Mouse (Mus musculus): ENCODE data around the gene Cyp8b1.

Gene Cyp8b1

DNA sequence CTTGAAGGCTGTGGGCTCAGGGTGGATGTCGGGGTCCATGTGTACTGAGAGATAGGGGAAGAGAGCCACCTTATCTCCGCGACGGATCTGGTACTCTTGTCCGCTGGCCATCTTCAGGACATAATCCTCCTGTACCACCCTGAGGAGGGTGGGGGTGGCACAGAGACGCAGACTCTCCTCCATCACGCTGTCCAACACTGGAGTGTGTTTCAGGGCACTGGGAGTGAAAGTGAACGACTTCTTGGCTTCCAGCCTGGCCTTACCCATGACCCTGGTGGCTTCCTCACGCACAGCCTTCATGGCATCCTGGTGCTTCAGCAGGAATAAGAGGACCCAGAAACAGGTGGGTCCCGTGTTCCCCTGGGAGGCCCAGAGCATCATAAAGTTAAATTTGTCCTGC lies 1.0 kb downstream of the Cyp8b1 start:
- DNase-seq (ENCODE audit: low spot score in 2 of 2), result no peak

DNA sequence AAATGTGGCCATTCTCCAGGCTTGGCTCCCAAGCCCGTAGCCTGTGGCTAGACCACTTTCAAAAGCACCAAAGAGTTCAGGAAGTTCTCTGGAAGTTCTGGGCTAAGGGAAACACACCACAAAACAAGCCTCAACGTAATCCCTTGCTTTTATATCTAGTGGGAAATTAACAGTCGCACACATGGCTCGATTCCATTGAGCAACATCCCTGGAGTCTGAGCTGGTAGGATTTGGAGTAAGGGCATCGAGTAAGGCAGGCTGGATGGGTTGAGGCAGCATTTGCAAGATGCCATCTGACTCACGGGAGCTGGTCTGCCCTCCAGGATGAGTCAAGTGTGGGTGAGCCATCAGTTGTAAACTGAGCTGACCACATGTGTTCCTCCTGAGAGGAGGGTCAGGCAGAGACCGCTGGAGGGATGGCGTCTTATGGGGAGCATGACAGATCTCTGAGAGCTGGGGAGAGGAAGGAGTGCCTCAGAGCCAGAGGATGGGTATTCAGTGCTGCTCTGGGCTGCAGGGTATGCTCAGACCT lies 1.8 kb downstream of the Cyp8b1 start:
- no peak for DNase-seq (ENCODE audit: low spot score in 2 of 2)

DNA sequence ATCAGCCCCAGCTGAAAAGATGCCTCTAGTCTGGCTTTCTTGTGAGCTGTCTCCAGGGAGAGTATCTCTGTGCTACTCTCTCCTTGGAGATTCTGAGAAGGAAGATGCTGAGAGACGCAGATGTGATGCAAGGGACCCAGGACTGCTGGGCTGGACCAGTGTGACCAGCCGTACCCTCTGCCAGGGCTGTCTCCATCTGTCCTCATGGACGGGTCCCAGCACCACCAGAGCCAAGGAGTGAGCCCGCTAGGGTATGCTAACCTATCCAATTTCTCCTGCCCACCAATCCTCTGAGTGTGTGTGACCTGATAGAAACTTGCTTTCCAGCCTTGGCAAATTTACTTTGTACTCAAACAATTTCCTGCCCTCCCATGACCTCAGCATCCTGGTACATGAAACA lies 3.3 kb downstream of the Cyp8b1 start:
- DNase-seq (ENCODE audit: low spot score in 2 of 2), result no peak

DNA sequence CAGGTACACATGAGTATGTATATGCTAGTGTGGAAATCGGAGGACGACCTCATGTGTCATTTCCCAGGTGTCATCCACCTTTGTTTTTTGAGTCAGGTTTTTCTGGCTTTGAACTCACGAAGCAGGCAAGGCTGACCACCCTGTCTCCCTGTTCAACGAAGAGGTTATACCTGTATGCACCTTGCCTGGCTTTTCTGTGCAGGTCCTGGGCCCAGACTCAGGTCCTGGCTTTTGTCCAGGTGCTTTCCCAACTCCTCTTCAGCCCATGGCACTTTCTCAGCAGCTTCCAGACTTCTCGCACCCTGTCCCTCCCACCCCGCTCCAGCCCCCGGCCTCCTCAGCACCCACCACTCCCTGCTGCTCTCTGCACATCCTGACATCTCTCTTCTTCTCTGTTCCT lies 4.9 kb downstream of the Cyp8b1 start:
- DNase-seq (ENCODE audit: low spot score in 2 of 2), result no peak

DNA sequence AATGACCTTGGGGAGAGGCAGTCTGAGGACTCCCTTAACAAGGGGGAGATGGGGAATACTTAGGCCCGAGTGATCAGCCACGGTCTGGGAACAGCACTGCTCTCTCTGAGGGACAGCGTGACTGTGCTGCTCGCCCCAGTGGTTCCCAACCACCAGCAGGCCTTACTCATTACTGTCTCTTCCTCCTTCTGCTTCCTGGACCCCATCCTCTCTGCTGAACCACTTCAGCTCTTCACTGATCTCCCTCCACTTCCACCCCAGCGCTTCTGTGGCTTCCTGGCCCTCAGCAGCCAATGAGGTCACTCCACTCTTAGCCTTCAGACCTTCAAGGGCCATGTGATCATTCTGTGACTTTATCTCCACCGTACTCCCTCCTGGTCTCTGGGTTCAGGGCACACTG lies 6.5 kb downstream of the Cyp8b1 start:
- no peak for DNase-seq (ENCODE audit: low spot score in 2 of 2)

DNA sequence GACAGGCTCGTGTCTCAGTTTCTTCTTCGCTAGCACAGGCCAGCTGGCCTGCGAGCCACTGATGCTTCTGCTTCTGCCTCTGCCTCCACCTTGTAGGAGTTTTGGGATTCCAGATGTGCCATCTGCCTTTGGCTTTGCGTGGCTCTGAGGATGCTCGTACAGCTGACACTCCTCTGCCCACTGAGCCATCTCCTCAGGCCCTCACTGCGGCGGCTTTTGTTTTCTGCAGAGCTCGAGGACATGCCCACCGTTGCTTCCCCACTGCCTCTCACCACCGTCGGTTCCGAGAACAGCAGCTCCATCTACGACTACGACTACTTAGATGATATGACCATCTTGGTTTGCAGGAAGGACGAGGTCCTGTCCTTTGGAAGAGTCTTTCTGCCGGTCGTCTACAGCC lies 7.8 kb downstream of the Cyp8b1 start:
- no peak for DNase-seq (ENCODE audit: low spot score in 2 of 2)

DNA sequence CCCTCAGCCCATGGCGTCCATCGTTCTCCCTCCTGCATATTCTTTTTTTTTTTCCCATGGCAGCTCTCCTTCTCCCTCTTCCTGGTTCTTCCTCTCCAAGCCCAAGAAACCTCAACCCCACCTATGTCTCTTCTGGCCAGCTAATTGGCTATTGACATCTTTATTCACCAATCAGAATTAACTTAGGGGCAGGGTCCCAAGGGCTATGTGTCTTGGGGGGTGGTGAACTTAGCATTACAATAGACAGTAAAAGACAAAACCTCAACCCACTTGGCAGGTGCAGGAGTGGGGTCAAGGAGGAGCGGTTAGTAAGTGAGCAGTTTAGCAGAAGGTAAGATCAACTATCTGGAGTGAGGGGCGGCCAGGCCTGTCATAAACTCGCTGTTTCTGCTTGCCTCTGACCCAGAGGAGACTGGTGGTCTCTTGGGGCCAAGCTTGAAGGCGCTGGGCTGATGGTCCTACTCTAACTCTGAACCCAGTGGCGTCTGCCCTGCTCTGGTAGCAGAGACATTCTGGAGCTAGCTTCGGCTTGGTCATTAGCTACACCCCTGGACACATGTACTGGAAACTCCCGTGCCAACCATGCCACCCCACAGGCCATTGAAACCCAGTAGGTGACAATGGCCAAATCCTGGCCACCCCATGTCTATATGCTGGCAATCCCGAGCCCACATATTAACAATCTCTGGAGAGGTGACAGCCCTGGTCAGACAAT lies 8.6 kb downstream of the Cyp8b1 start:
- no peak for DNase-seq (ENCODE audit: low spot score in 2 of 2)

DNA sequence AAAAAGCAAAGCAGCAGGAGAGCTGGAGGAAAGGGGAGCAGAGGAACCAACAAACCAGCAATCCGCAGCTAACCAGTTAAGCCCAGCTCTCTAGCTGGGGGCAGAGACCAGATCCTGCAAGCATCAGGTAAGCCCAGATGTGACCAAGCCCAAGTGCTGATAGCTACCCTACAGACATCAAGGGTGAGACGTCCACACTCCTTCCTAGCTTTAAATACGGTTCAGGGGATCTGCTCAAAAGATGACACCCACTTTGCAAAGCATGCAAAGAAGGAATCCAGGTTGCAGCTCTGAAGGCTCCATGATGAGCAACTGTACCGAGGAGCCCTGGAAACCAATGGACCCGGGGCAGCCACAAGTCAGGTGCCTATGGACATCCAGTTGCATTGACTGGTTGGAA lies 9.6 kb downstream of the Cyp8b1 start:
- DNase-seq (ENCODE audit: low spot score in 2 of 2), result no peak

DNA sequence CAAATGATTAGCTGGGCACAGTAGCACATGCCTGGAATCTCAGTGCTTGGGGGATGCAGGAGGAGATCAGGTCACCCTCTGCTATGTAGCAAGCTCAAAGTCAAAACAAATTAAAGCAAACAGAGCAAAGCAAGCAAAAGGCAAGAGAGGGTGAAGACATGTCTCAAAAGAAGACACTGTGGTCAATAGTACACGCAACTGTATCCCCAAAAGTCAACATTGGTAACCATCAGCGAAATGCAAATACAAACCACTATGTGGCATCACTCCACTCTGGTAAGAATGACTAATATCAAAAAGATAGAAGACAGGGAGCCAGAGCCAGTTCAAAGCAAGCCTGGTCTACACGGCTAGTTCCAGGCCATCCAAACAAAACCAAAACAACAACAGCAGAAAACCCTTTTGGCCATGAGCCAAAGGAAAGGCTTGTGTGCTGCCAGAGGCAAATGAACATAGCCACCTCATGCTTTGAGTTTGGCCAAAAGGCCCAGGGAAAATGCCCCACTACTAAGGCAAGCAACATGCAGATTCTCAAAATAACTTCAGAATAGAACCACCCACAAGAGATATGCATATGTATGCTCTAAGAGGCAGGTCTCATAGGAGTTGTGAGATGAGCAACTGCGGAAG lies 10.4 kb downstream of the Cyp8b1 start:
- DNase-seq (ENCODE audit: low spot score in 2 of 2), result peak in 1 of 2 experiments; percentile 44

DNA sequence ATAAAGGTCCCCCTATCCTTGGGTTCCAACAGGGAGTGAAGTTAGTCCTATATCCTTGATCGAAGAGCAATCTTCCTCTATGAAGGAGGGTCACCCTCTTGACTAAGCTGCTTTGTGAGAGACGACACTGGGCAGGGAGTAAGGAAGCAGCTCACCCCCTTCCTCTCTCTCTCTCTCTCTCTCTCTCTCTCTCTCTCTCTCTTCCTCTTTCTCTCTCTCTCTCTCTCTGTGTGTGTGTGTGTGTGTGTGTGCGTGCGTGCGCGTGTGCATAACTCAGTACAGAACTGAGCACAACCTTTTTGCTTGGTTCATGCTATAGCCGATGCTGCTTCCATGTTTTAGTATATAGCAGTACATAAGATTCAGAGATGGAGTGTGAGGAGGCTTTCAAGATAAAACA lies 11.2 kb downstream of the Cyp8b1 start:
- no peak for DNase-seq (ENCODE audit: low spot score in 2 of 2)

DNA sequence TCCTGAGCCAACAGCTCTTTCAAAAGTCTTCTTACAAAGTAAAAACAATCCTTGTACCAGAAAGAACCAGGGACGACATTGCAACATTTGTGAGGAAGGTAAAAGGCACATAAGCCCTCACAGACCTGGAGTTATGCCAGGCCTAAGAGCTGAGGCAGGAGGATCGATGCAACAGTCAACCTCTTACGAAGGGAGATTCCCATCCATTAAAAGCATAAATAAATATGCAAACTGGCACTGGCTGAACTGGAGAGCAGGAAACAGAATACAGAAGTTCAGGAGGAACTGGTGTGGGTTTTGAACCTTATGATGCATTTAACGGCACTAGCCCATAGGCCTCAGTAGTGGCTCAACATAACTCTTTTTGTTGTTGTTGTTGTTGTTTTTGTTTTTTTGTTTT lies 11.8 kb downstream of the Cyp8b1 start:
- no peak for DNase-seq (ENCODE audit: low spot score in 2 of 2)

DNA sequence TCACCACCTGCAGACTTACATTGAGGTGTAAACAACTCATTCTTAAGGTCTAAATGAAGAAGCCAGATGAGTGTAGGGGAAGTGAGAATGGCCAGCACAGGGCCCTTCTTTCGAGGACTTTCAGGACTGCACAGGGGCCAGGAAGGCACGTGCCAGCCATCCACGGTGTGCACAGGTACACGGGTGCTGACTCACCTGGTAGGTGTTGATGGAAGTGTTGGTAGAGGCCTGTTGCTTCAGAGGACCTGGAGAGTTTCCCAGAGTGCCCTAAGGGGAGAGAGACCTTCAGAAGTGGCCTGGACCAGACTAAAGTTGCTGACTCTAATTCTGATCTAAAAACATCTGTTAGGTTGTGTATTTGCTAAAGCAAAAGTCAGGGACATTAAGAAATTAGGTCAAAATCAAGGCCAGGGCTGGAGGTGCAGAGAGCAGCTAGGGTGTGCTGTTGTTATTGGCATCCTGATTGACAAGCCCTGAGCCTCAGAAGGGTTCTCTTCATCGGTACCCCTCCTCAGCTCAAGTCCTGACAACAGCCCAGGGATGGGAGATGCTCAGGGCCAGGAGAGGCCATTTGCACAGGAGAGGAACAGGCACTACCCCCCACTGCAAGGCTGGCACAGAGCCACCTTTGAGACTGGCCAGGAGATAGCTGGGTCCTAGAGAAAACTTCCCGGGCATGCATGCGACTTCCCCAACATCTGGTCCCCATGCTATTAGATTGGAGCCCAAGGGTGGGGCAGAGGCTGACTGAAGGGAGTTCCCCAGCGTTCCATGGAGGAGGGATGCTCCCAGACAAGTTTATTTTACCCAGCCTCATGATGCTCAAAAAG lies 12.4 kb downstream of the Cyp8b1 start:
- DNase-seq (ENCODE audit: low spot score in 2 of 2), result no peak

DNA sequence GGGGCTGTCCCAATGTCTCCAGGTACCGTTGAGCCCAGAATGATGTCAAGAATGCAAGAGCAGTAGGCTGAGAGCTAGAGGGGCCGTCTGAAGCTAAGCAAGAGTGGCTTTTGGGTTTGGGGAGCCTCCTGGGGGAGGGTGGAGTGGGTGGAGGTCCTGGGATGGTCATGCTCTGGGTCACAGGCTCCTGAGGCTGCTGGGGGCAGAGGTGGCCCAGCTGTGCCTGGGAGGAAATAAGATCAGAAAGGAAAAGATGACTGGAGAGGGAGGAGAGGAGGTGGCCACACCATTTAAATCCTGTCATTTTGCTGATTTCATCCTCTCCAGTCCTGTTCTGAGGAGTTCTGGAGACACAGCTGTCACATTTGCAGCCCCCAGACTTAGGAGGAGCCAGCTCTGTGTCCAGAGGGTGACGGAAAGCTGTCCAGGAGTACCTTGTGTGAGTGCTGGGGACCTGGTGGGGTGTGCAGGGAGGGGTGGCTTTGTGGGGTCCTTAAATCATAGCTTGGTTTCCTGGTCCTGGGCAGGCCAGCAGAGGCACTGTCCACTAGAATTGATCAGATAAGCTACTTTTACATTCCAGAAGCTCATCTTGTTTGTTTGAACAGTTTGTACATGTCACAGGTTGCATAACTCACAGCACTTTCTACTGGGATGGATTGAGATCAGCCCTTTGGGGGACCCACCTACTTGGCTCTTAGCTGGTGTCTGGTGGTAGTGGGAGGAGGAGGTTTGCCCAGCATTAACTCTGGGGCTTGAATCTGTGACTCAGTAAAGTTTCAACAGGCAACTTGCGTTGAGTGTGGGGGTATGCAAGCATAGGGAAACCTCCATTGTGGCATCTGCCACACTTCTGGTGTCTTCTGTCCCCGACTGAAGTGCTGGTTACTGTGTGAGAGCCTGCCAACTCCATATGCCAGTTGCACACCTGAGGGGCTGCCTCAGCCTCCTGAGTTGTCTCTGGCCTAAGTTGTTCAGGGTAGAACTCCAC lies 14.1 kb downstream of the Cyp8b1 start:
- DNase-seq (ENCODE audit: low spot score in 2 of 2), result no peak

DNA sequence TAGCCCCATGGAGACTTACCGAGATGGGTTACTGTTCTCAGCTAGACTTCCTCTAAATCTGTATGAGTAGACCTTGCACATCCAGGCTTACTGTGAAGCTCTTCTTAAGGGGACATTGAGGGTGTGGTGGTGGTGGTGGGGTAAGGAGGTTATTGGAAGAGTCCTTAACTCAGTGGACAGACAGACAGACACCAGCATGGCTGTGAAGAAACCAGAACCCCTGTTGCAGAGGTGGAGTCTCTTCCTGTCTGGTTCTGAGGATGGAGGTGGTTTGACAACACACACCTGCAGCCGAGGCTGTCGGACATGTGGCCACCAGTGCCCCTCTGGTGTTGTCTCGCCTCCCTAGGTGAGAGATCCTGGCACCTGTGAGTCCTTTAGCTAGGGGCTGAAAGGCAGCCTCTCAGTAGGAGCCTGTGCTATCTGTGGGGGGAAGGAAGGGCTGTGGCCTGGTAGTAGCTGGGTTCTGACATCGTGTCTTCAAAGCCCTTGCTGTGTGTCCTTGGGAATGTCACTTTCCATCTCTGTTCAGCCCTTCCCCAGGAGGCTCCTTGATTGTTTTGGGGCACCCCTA lies 15.7 kb downstream of the Cyp8b1 start:
- no peak for DNase-seq (ENCODE audit: low spot score in 2 of 2)

DNA sequence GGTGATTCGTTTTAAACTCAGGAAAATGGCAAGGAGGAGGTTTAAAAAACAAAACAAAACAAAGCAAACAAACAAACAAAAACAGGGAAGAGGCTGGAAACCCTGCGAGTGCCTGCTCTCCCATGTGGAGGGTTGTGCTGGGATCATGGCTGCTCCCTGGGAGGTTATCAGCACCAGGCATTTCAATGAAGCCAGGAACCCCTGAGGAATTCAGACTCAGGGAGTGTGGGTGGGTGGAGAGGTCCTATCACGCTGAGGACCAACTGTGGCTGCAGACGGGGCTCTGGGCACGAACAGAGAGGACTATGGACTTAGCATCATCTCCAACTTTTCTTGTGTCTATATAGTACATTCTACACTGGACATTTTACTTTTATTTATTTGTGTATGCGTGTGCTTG lies 16.8 kb downstream of the Cyp8b1 start:
- DNase-seq (ENCODE audit: low spot score in 2 of 2), result no peak

DNA sequence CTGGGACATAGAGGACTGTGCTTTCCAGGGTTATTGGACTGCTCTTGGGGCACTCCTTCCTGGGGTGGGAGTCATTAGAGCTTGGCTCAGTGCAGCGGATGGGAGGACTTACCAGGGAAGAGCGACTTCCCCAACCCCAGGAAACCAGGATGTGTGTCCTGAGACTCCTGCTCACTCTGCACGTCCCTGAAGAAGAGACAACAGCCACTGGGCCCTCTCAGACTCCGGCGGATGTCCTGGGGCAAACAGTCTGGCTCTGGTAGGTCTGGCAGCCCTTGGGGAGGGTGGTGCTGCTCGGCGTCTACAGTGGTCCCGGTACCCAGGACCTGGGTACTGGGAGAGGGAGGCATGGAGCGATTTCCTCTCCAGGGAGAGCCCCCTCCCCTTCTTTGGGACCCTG lies 17.9 kb downstream of the Cyp8b1 start, which contains the start of gene Ackr2:
TSS of gene Ackr2 (plus strand) at position 111 of the 400 bp plus-strand sequence.
- no peak for DNase-seq (ENCODE audit: low spot score in 2 of 2)

DNA sequence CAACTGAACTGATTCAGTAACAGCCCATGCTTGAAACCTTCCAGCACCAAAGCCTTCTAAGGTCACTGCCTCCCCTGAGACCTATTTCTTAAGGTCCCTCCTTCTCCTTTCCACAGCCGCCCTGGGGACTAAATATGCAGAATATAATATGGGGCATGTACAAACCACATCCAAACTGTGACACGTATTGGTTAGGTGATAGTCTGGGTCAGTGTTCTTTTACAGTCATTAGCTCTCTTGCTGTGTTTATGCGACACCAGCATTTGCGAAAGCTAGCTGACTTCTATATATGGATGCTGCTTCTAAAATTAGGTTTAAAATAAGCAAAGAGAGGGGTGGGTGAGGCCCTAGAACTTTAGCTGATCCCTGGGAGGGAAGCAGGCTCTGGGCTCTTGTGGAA lies 19.3 kb downstream of the Cyp8b1 start:
- DNase-seq (ENCODE audit: low spot score in 2 of 2), result no peak

DNA sequence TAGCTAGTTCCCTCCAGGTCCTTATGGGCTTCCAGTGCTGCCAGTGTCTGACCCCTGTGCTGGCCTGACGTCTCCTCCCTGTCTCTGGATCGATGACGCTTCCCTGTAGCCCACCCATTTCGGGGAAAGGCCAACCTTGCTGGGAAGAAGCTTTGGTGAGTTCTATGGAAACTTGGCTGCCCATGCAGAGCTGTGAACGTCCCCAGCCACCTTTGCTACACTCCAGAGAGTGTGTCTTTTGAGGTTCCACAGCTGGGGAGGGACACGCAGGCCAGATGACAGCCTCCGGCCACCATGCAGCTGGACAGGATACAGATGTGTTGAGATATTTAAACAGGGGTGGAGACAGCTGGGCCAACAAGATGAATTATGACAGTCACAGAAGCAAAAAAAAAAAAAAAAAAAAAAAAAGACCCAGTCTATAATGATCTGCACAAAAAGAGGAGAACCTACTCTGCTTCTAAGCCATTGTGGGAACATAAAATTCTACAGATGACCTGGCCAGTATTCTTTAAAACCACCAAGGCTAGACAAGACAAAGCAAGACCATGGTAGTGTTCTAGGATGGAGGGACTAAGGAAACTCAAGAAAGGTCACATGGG lies 20.6 kb downstream of the Cyp8b1 start:
- DNase-seq (ENCODE audit: low spot score in 2 of 2), result no peak

DNA sequence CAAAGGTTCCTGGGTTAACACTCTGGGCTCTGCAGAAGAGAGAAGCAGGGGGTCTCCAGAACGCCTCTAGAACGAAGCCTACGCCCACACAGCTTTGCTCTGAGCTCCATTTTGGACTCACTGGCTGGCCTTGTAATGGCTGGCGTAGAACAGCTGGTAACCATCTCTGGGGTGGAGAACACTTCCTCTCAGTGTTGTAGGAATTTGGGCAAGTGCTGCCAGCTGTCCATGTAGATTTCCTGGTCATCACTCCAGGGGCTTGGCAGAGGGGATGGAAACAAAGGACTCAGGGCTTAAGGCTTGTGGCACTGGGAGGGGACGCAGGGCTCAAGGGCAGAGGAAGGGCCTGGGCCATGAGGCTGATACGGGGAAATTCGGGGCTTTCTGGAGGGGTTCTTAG lies 21.7 kb downstream of the Cyp8b1 start:
- DNase-seq (ENCODE audit: low spot score in 2 of 2), result no peak

DNA sequence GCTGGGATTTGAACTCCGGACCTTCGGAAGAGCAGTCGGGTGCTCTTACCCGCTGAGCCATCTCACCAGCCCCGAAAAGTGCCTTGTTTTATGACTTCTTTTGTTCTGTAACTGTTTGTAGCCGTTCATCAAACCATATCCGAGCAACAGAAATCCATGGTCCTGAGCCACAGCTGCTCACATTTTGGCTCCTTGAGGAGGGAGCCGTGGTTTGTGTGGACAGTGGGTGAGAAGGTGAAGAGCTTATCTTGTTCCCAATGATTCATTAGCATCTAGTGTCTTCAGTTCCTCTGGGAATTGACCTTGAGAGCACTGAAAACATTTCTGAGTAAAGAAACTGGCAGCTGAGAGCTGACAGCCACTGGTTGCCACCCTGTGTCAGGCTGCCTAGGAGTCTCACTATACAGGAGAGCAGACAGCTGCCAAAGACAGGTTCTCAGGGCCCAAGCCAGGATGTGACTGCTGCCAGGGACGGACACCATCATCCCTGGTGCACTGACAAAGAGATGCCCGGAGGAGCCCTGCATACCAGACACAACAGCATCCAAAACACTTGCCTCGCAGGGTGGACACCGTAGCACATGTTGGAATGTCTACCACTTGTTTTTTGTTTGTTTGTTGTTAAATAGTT lies 23.9 kb downstream of the Cyp8b1 start:
- DNase-seq (ENCODE audit: low spot score in 2 of 2), result no peak
